Mouse (Mus musculus): ENCODE data around the gene Olfr71. TPM values are rescaled to one million over a fixed set of nuclear protein-coding genes. Genes with fewer than 3 reads are reported as not detected.
A peak's percentile ranks its signal among the peaks of the same experiment; 100 is the strongest.

The Olfr71 gene
- total and polyA plus RNA-seq, 2 experiments from 2014 or later, result not detected

GRCm38 (mm10) chr4:43657146-43657545 lies 52.9 kb downstream of the Olfr71 start:
- Histone ChIP-seq H3K27me3 (ENCODE audit: insufficient read depth, low read length) (no peaks in the 10 kb centered on the region; the same call in 1 of the 2 replicates), H3K36me3 (ENCODE audit: insufficient read depth) (no peaks in the 10 kb centered on the region), H3K27ac (ENCODE audit: low read depth, low read length) (0 out of 2 replicates have a peak overlapping the region, but pooled peaks have one; percentile 21), H3K9me3 (ENCODE audit: low read length) (no peaks in the 10 kb centered on the region), H3K4me1 (ENCODE audit: insufficient read depth) (peaks cover 7% of the 10 kb centered on the region; the same call in 1 of the 2 replicates), H3K4me3 (ENCODE audit: low read depth, low read length) (peak overlapping the region; percentile 82), H3K9ac (peak overlapping the region; percentile 91; the same call in 1 of the 2 replicates), H3K4me2 (ENCODE audit: low read depth) (peak overlapping the region; percentile 98)
- 53% methylated on average over 4 of the region's 4 CpGs for WGBS
- DNase-seq, result no peak
- TF ChIP-seq CTCF (IDR thresholded peaks at IDR 0.05; ENCODE audit: low read depth), result peak; percentile 31; the same call in 1 of the 2 replicates
- ATAC-seq, result no peak

- whole genome bisulfite sequencing, result under 1% methylated on average over 34 of the region's 34 CpGs
Observed at GRCm38 (mm10) chr4:43656339-43657109, 53.5 kb downstream of the Olfr71 start, which contains the start of gene Hint2. Gene Hint2, minus strand, starts transcription at chr4:43656466.

GRCm38 (mm10) chr4:43655656-43656338 lies 54.3 kb downstream of the Olfr71 start:
- H3K36me3 ChIP-seq (ENCODE audit: insufficient read depth), result no peaks in the 10 kb centered on the region
- 4% methylated on average over 34 of the region's 34 CpGs for WGBS
- no peaks in the 10 kb centered on the region for H3K27me3 ChIP-seq (ENCODE audit: insufficient read depth, low read length)
- peak overlapping the region; percentile 91 for H3K9ac ChIP-seq
- peak overlapping the region; percentile 82 for H3K4me3 ChIP-seq (ENCODE audit: low read depth, low read length)
- peaks cover 7% of the 10 kb centered on the region; the same call in 1 of the 2 replicates for H3K4me1 ChIP-seq (ENCODE audit: insufficient read depth)
- H3K9me3 ChIP-seq (ENCODE audit: low read length), result no peaks in the 10 kb centered on the region
- peak overlapping the region; percentile 93 for H3K27ac ChIP-seq (ENCODE audit: low read depth, low read length)
- peak; percentile 42 for ATAC-seq
- peak overlapping the region; percentile 98 for H3K4me2 ChIP-seq (ENCODE audit: low read depth)
- DNase-seq, result no peak
- TF ChIP-seq CTCF (IDR thresholded peaks at IDR 0.05; ENCODE audit: low read depth), result 0 out of 2 replicates have a peak, but pooled peaks have one; percentile 18

More at GRCm38 (mm10) chr4:43656339-43657109, 53.5 kb downstream of the Olfr71 start, which contains the start of gene Hint2:
- Histone ChIP-seq H3K4me3 (ENCODE audit: low read depth, low read length) (peak within 1 kb of the TSS; percentile 82), H3K36me3 (ENCODE audit: insufficient read depth) (no peaks in the 10 kb centered on the region), H3K27me3 (ENCODE audit: insufficient read depth, low read length) (no peaks in the 10 kb centered on the region), H3K9ac (peak within 1 kb of the TSS; percentile 91), H3K4me2 (ENCODE audit: low read depth) (peak within 1 kb of the TSS; percentile 98), H3K27ac (ENCODE audit: low read depth, low read length) (peak within 1 kb of the TSS; percentile 93), H3K9me3 (ENCODE audit: low read length) (no peaks in the 10 kb centered on the region), H3K4me1 (ENCODE audit: insufficient read depth) (peaks cover 7% of the 10 kb centered on the region; the same call in 1 of the 2 replicates)
- ATAC-seq (peak; percentile 98), DNase-seq (peak; percentile 97)
- TF ChIP-seq CTCF (IDR thresholded peaks at IDR 0.05; ENCODE audit: low read depth), result no peak; the same call in none of the 2 replicates

Other genes starting within 250 kb of the Olfr71 start
- gene Sit1, start 226.5 kb downstream of the Olfr71 start, total RNA-seq (2014; rRNA removed), result not detected in 2 replicates
- not detected in 2 replicates for gene Sit1, start 226.5 kb downstream of the Olfr71 start, polyA plus RNA-seq (2015; fragmentation: Nextera tagmentation; extraction: Ambion mirVana)
- gene Ccdc107, start 217.4 kb downstream of the Olfr71 start, total RNA-seq (2014; rRNA removed), result 57.3 and 86.2 TPM in 2 replicates
- gene Ccdc107, start 217.4 kb downstream of the Olfr71 start, polyA plus RNA-seq (2015; fragmentation: Nextera tagmentation; extraction: Ambion mirVana), result 92.2 and 103 TPM in 2 replicates
- gene Arhgef39, start 210.6 kb downstream of the Olfr71 start, total RNA-seq (2014; rRNA removed), result 2.9 and 4.5 TPM in 2 replicates
- 3.6 and 3.9 TPM in 2 replicates for gene Arhgef39, start 210.6 kb downstream of the Olfr71 start, polyA plus RNA-seq (2015; fragmentation: Nextera tagmentation; extraction: Ambion mirVana)
- gene Car9, start 203.3 kb downstream of the Olfr71 start, total RNA-seq (2014; rRNA removed), result 0.14 and 0.31 TPM in 2 replicates
- gene Car9, start 203.3 kb downstream of the Olfr71 start, polyA plus RNA-seq (2015; fragmentation: Nextera tagmentation; extraction: Ambion mirVana), result 0.65 and 0.70 TPM in 2 replicates
- 4.1 and 11.7 TPM in 2 replicates for gene Tpm2, start 186.5 kb downstream of the Olfr71 start, total RNA-seq (2014; rRNA removed)
- 5.1 and 8.1 TPM in 2 replicates for gene Tpm2, start 186.5 kb downstream of the Olfr71 start, polyA plus RNA-seq (2015; fragmentation: Nextera tagmentation; extraction: Ambion mirVana)
- 61.9 and 64.4 TPM in 2 replicates for gene Creb3, start 147.9 kb downstream of the Olfr71 start, total RNA-seq (2014; rRNA removed)
- 84.0 and 87.2 TPM in 2 replicates for gene Creb3, start 147.9 kb downstream of the Olfr71 start, polyA plus RNA-seq (2015; fragmentation: Nextera tagmentation; extraction: Ambion mirVana)
- 34.4 and 44.1 TPM in 2 replicates for gene Tln1, start 147.6 kb downstream of the Olfr71 start, total RNA-seq (2014; rRNA removed)
- gene Tln1, start 147.6 kb downstream of the Olfr71 start, polyA plus RNA-seq (2015; fragmentation: Nextera tagmentation; extraction: Ambion mirVana), result 66.2 and 80.4 TPM in 2 replicates
- 17.6 and 22.6 TPM in 2 replicates for gene Rgp1, start 131.5 kb downstream of the Olfr71 start, total RNA-seq (2014; rRNA removed)
- gene Rgp1, start 131.5 kb downstream of the Olfr71 start, polyA plus RNA-seq (2015; fragmentation: Nextera tagmentation; extraction: Ambion mirVana), result 7.1 and 10.4 TPM in 2 replicates
- 31.6 and 37.7 TPM in 2 replicates for gene Gba2, start 131.4 kb downstream of the Olfr71 start, total RNA-seq (2014; rRNA removed)
- gene Gba2, start 131.4 kb downstream of the Olfr71 start, polyA plus RNA-seq (2015; fragmentation: Nextera tagmentation; extraction: Ambion mirVana), result 45.4 and 45.5 TPM in 2 replicates
- gene Msmp, start 125.8 kb downstream of the Olfr71 start, total RNA-seq (2014; rRNA removed), result not detected in 2 replicates
- gene Msmp, start 125.8 kb downstream of the Olfr71 start, polyA plus RNA-seq (2015; fragmentation: Nextera tagmentation; extraction: Ambion mirVana), result 0.38 and 1.9 TPM in 2 replicates
- gene Npr2, start 78.3 kb downstream of the Olfr71 start, total RNA-seq (2014; rRNA removed), result 28.2 and 35.3 TPM in 2 replicates
- gene Npr2, start 78.3 kb downstream of the Olfr71 start, polyA plus RNA-seq (2015; fragmentation: Nextera tagmentation; extraction: Ambion mirVana), result 7.9 and 9.1 TPM in 2 replicates
- gene Spag8, start 56.7 kb downstream of the Olfr71 start, total RNA-seq (2014; rRNA removed), result 5.8 and 6.1 TPM in 2 replicates
- gene Spag8, start 56.7 kb downstream of the Olfr71 start, polyA plus RNA-seq (2015; fragmentation: Nextera tagmentation; extraction: Ambion mirVana), result 6.0 and 9.1 TPM in 2 replicates
- gene Hint2, start 53.8 kb downstream of the Olfr71 start, total RNA-seq (2014; rRNA removed), result 53.6 and 61.9 TPM in 2 replicates
- gene Hint2, start 53.8 kb downstream of the Olfr71 start, polyA plus RNA-seq (2015; fragmentation: Nextera tagmentation; extraction: Ambion mirVana), result 80.0 and 101 TPM in 2 replicates
- gene Tmem8b, start 41.3 kb downstream of the Olfr71 start, total RNA-seq (2014; rRNA removed), result 21.3 and 27.4 TPM in 2 replicates
- 8.2 and 14.1 TPM in 2 replicates for gene Tmem8b, start 41.3 kb downstream of the Olfr71 start, polyA plus RNA-seq (2015; fragmentation: Nextera tagmentation; extraction: Ambion mirVana)
- 0.08 TPM in 1 of 2 replicates, not detected in the other for gene Fam221b, start 41.1 kb downstream of the Olfr71 start, total RNA-seq (2014; rRNA removed)
- gene Fam221b, start 41.1 kb downstream of the Olfr71 start, polyA plus RNA-seq (2015; fragmentation: Nextera tagmentation; extraction: Ambion mirVana), result 1.6 TPM in 2 replicates
- gene Olfr70, start 9.4 kb downstream of the Olfr71 start, total RNA-seq (2014; rRNA removed), result not detected in 2 replicates
- not detected in 2 replicates for gene Olfr70, start 9.4 kb downstream of the Olfr71 start, polyA plus RNA-seq (2015; fragmentation: Nextera tagmentation; extraction: Ambion mirVana)
- 1.7 TPM in 1 of 2 replicates, not detected in the other for gene Hrct1, start 16.9 kb upstream of the Olfr71 start, total RNA-seq (2014; rRNA removed)
- gene Hrct1, start 16.9 kb upstream of the Olfr71 start, polyA plus RNA-seq (2015; fragmentation: Nextera tagmentation; extraction: Ambion mirVana), result 0.75 and 1.0 TPM in 2 replicates
- 0.29 and 0.31 TPM in 2 replicates for gene Spaar, start 19.8 kb upstream of the Olfr71 start, total RNA-seq (2014; rRNA removed)
- gene Spaar, start 19.8 kb upstream of the Olfr71 start, polyA plus RNA-seq (2015; fragmentation: Nextera tagmentation; extraction: Ambion mirVana), result 0.25 TPM in 2 replicates
- gene Olfr159, start 60.8 kb upstream of the Olfr71 start, total RNA-seq (2014; rRNA removed), result not detected in 2 replicates
- gene Olfr159, start 60.8 kb upstream of the Olfr71 start, polyA plus RNA-seq (2015; fragmentation: Nextera tagmentation; extraction: Ambion mirVana), result not detected in 2 replicates
- gene Olfr156, start 113.6 kb upstream of the Olfr71 start, total RNA-seq (2014; rRNA removed), result not detected in 2 replicates
- not detected in 2 replicates for gene Olfr156, start 113.6 kb upstream of the Olfr71 start, polyA plus RNA-seq (2015; fragmentation: Nextera tagmentation; extraction: Ambion mirVana)
- not detected in 2 replicates for gene Olfr157, start 129.9 kb upstream of the Olfr71 start, total RNA-seq (2014; rRNA removed)
- gene Olfr157, start 129.9 kb upstream of the Olfr71 start, polyA plus RNA-seq (2015; fragmentation: Nextera tagmentation; extraction: Ambion mirVana), result not detected in 2 replicates
- not detected in 2 replicates for gene Olfr155, start 141.3 kb upstream of the Olfr71 start, total RNA-seq (2014; rRNA removed)
- not detected in 2 replicates for gene Olfr155, start 141.3 kb upstream of the Olfr71 start, polyA plus RNA-seq (2015; fragmentation: Nextera tagmentation; extraction: Ambion mirVana)
- 3.5 and 6.5 TPM in 2 replicates for gene Reck, start 165.3 kb upstream of the Olfr71 start, total RNA-seq (2014; rRNA removed)
- 2.2 and 2.8 TPM in 2 replicates for gene Reck, start 165.3 kb upstream of the Olfr71 start, polyA plus RNA-seq (2015; fragmentation: Nextera tagmentation; extraction: Ambion mirVana)
- 25.4 and 25.5 TPM in 2 replicates for gene Glipr2, start 247.1 kb upstream of the Olfr71 start, total RNA-seq (2014; rRNA removed)
- gene Glipr2, start 247.1 kb upstream of the Olfr71 start, polyA plus RNA-seq (2015; fragmentation: Nextera tagmentation; extraction: Ambion mirVana), result 22.2 and 22.6 TPM in 2 replicates

Measured in forebrain, postnatal 0 days (tissue).